Mouse (Mus musculus): ENCODE results near the gene Med18. TPM values are rescaled to one million over a fixed set of nuclear protein-coding genes. Genes with fewer than 3 reads are reported as not detected.

Gene Med18
- total and polyA plus RNA-seq, 2 experiments from 2014 or later = 6.6 to 10.2 TPM

DNA sequence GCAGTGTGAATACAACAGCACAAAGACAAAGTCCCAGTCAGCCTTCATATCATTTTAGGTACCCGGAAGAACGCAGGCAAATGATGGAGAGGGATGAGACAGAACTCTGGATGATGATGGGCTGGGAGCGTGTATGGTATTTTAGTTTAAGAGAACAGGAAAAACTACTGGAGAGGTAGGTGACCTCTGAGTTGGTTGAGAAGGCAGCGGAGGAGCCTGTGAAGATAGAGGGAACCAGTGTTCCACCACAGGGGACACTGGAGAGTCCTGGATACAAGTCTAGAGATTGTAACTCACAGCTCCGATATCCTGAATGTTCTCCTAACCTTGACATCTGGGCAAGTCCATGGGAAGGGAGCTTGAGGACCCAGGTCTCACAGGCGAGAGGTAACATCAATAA is 42.5 kb upstream of the Med18 start:
- WGBS = 86% methylated on average over 6 of the region's 6 CpGs
- TF ChIP-seq CTCF (IDR thresholded peaks at IDR 0.05; ENCODE audit: low read depth) (no peak), EP300 (IDR thresholded peaks at IDR 0.05; ENCODE audit: low read depth) (no peak)
- ATAC-seq (ENCODE audit: insufficient read depth, low read depth) (no peak), DNase-seq (ENCODE audit: low spot score) (no peak)
- no peaks in the 10 kb centered on the region for H3K27me3 ChIP-seq (ENCODE audit: control insufficient read depth, insufficient read depth, low read length)
- no peak overlapping the region for H3K4me2 ChIP-seq (ENCODE audit: low read depth, low read length)
- no peaks in the 10 kb centered on the region for H3K9me3 ChIP-seq (replicated peaks; ENCODE audit: control insufficient read depth, low read length)
- H3K4me3 ChIP-seq (ENCODE audit: low read depth, low read length) = no peak overlapping the region
- no peak overlapping the region for H3K27ac ChIP-seq (ENCODE audit: low read depth)
- no peaks in the 10 kb centered on the region for H3K36me3 ChIP-seq (replicated peaks; ENCODE audit: control insufficient read depth, insufficient read depth, low read length)
- H3K9ac ChIP-seq (replicated peaks; ENCODE audit: low read depth, low read length) = no peak overlapping the region
- peaks cover 14% of the 10 kb centered on the region; the same call in 1 of the 2 replicates for H3K4me1 ChIP-seq (ENCODE audit: control insufficient read depth, insufficient read depth)

DNA sequence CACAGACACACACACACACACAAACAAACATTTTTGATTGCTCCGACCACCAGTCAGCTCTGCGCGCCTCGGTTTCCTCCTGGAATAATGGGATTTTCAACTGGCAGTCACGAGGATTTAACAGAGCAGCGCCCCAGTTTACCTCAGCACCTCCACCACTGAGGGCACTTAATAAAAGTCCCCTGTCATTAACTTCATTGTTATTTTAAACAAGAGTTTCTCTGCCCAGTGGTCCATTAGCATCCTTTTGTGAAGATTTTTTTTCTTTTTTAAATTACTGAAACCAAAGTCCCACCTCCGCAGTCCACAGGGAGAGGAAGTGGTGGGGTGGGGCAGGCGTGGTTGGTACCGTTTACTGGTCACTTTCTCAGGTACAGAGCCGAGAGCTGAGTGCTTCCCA is 42.1 kb upstream of the Med18 start:
- H3K9ac ChIP-seq (replicated peaks; ENCODE audit: low read depth, low read length) = no peak overlapping the region
- DNase-seq (ENCODE audit: low spot score) (no peak), ATAC-seq (ENCODE audit: insufficient read depth, low read depth) (no peak)
- H3K4me2 ChIP-seq (ENCODE audit: low read depth, low read length) = no peak overlapping the region
- no peaks in the 10 kb centered on the region for H3K27me3 ChIP-seq (ENCODE audit: control insufficient read depth, insufficient read depth, low read length)
- H3K4me3 ChIP-seq (ENCODE audit: low read depth, low read length) = no peak overlapping the region
- no peaks in the 10 kb centered on the region for H3K36me3 ChIP-seq (replicated peaks; ENCODE audit: control insufficient read depth, insufficient read depth, low read length)
- H3K27ac ChIP-seq (ENCODE audit: low read depth) = no peak overlapping the region
- TF ChIP-seq EP300 (IDR thresholded peaks at IDR 0.05; ENCODE audit: low read depth) (no peak), CTCF (IDR thresholded peaks at IDR 0.05; ENCODE audit: low read depth) (no peak)
- 75% methylated on average over 10 of the region's 10 CpGs for WGBS
- no peaks in the 10 kb centered on the region for H3K9me3 ChIP-seq (replicated peaks; ENCODE audit: control insufficient read depth, low read length)
- peaks cover 14% of the 10 kb centered on the region; the same call in 1 of the 2 replicates for H3K4me1 ChIP-seq (ENCODE audit: control insufficient read depth, insufficient read depth)

DNA sequence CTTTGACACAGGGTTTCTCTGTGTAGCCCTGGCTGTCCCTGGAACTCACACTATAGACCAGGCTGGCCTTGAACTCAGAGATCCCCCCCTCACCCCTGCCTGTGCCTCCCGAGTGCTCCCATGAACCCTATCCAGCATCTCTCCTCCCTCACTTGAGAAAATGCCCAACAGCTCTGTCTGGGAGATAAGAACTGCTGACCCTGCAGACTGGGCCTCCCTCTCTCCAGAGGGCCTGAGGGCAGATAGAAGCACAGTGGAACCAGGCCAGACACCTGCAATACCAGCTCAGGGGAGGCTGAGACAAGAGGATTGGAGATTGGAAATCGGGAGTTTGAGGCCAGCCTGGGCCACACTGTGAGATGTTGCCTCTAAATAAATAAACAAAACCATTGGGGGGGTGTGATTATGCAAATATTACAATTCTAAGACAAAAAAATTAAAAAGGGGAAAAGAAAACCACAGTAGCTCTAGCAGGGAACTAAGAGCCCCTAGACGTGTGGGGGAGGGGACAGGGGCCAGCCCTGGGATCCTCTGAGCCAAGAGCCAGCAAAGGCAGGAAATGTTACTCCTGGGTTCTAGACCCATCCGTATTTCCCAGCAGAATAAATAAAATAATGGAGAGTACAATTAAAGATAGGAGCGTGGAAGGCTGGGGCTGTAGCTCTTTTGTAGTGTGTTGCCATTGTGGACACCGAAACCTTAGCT is 41.5 kb upstream of the Med18 start:
- no peaks in the 10 kb centered on the region for H3K27me3 ChIP-seq (ENCODE audit: control insufficient read depth, insufficient read depth, low read length)
- 66% methylated on average over 6 of the region's 6 CpGs for WGBS
- H3K36me3 ChIP-seq (replicated peaks; ENCODE audit: control insufficient read depth, insufficient read depth, low read length) = no peaks in the 10 kb centered on the region
- ATAC-seq (ENCODE audit: insufficient read depth, low read depth) (no peak), DNase-seq (ENCODE audit: low spot score) (no peak)
- H3K4me2 ChIP-seq (ENCODE audit: low read depth, low read length) = no peak overlapping the region
- H3K4me3 ChIP-seq (ENCODE audit: low read depth, low read length) = no peak overlapping the region
- H3K4me1 ChIP-seq (ENCODE audit: control insufficient read depth, insufficient read depth) = peaks cover 11% of the 10 kb centered on the region; the same call in 1 of the 2 replicates
- H3K9me3 ChIP-seq (replicated peaks; ENCODE audit: control insufficient read depth, low read length) = no peaks in the 10 kb centered on the region
- TF ChIP-seq EP300 (IDR thresholded peaks at IDR 0.05; ENCODE audit: low read depth) (no peak), CTCF (IDR thresholded peaks at IDR 0.05; ENCODE audit: low read depth) (no peak)
- H3K9ac ChIP-seq (replicated peaks; ENCODE audit: low read depth, low read length) = no peak overlapping the region
- H3K27ac ChIP-seq (ENCODE audit: low read depth) = no peak overlapping the region

DNA sequence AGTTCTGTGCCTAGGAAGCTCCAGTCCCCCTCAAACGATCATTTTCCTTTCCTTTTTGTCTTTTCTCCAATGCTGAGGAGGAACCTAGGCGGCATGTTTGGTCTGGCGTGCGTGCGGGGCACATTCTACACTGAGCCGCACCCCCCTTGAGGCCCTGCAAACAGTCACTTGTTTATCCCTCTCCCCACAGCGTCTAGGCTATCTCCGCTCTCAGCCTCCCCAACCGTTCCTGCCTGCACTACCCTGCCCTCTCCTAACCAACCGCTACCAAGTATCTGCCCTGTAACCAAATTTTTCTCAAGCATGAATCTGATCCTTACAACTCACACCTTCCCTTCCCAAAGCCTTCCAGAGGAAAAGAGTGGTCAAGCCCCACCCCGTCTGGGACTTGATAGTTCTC is 39.6 kb upstream of the Med18 start:
- Histone ChIP-seq H3K36me3 (replicated peaks; ENCODE audit: control insufficient read depth, insufficient read depth, low read length) (peaks cover 13% of the 10 kb centered on the region; the same call in 1 of the 2 replicates), H3K9ac (replicated peaks; ENCODE audit: low read depth, low read length) (no peak overlapping the region), H3K4me1 (ENCODE audit: control insufficient read depth, insufficient read depth) (0 out of 2 replicates have a peak, but pooled peaks cover under 1% of the 10 kb centered on the region), H3K9me3 (replicated peaks; ENCODE audit: control insufficient read depth, low read length) (no peaks in the 10 kb centered on the region), H3K4me2 (ENCODE audit: low read depth, low read length) (no peak overlapping the region), H3K27me3 (ENCODE audit: control insufficient read depth, insufficient read depth, low read length) (no peaks in the 10 kb centered on the region), H3K4me3 (ENCODE audit: low read depth, low read length) (no peak overlapping the region), H3K27ac (ENCODE audit: low read depth) (no peak overlapping the region)
- ATAC-seq (ENCODE audit: insufficient read depth, low read depth) = no peak
- WGBS = 77% methylated on average over 11 of the region's 11 CpGs
- DNase-seq (ENCODE audit: low spot score) = no peak
- TF ChIP-seq EP300 (IDR thresholded peaks at IDR 0.05; ENCODE audit: low read depth) (no peak), CTCF (IDR thresholded peaks at IDR 0.05; ENCODE audit: low read depth) (no peak)

DNA sequence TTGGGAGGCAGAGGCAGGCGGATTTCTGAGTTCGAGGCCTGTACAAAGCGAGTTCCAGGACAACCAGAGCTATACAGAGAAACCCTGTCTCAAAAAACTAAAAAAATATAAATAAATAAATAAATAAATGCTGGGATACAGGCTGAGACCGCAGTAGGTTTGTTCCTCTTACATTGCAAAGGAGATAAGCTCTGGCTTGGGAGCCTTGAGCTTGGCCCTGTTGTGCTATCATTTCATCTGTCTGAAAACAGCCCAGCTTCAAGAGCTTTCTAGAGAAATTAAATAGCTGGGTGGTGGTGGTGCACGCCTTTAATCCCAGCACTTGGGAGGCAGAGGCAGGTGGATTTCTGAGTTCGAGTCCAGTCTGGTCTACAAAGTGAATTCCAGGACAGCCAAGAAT is 37.9 kb upstream of the Med18 start:
- no peaks in the 10 kb centered on the region for H3K9me3 ChIP-seq (replicated peaks; ENCODE audit: control insufficient read depth, low read length)
- H3K4me1 ChIP-seq (ENCODE audit: control insufficient read depth, insufficient read depth) = no peaks in the 10 kb centered on the region
- ATAC-seq (ENCODE audit: insufficient read depth, low read depth) (no peak), DNase-seq (ENCODE audit: low spot score) (no peak)
- no peak overlapping the region for H3K27ac ChIP-seq (ENCODE audit: low read depth)
- no peak overlapping the region for H3K4me3 ChIP-seq (ENCODE audit: low read depth, low read length)
- no peak overlapping the region for H3K4me2 ChIP-seq (ENCODE audit: low read depth, low read length)
- no peaks in the 10 kb centered on the region for H3K27me3 ChIP-seq (ENCODE audit: control insufficient read depth, insufficient read depth, low read length)
- 94% methylated on average over 6 of the region's 6 CpGs for WGBS
- TF ChIP-seq CTCF (IDR thresholded peaks at IDR 0.05; ENCODE audit: low read depth) (no peak), EP300 (IDR thresholded peaks at IDR 0.05; ENCODE audit: low read depth) (no peak)
- no peak overlapping the region for H3K9ac ChIP-seq (replicated peaks; ENCODE audit: low read depth, low read length)
- peaks cover 28% of the 10 kb centered on the region for H3K36me3 ChIP-seq (replicated peaks; ENCODE audit: control insufficient read depth, insufficient read depth, low read length)

All from heart, postnatal 0 days (tissue).